Mouse (Mus musculus) gastrocnemius, adult 18-20 months (tissue): ENCODE data around the gene Rnf130. TPM values are rescaled to one million over a fixed set of nuclear protein-coding genes. Genes with fewer than 3 reads are reported as not detected.
A peak's percentile ranks its signal among the peaks of the same experiment; 100 is the strongest.
"Not testable (repeated sequence)": the region's sequence is repeated elsewhere in the genome, so short reads cannot be mapped to it uniquely, and the experiment has no call there.

Experiments
- DNase-seq: peaks from one replicate; pipeline ENCODE4 v3.0.0; 2021; ENCODE audit warnings: low spot score
- total RNA-seq, 2 experiments: library from RNA; stranded (reverse); gene quantifications; 2 replicates each; pipeline ENCODE4 v1.2.3; 2021

Rnf130 gene
- total RNA-seq, 2 experiments from 2014 or later = 47.8 to 53.2 TPM

DNA sequence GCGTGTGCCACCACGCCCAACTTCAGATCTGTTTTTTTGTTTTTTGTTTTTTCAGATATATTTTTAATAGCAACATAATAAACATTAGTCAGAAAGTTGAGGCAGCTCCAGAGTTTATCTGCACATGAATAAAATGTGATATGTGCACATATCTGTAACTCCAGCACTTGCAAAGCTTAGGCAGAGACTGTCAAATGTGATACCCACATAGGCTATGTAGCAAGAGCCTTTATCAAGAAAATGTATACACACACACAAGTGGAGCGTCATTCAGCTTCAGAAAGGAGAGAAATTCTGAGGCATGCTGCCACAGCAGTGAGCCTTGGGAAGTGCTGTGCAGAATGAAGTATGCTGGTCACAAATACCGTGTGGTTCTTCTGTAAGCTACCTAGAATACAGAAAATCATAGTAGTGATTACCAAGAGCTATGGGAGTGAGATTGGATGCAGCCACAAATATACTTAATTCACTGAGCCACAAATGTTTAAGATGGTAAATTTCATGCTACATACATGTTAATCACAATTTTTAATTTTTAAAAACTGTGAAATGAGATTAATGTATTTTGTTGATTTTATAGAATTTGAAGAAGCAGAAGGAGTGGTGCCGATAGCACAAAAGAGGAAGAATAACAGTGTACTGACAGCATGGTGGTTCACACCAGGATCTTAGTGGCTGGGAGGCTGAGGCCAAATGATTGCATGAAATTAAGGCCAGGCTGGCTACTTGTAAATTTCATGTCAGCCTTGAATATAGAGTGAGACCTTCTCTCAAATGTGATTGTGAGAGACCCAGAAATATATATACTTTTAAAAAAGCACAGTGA, 56.4 kb downstream of the Rnf130 start:
- no peak for DNase-seq

DNA sequence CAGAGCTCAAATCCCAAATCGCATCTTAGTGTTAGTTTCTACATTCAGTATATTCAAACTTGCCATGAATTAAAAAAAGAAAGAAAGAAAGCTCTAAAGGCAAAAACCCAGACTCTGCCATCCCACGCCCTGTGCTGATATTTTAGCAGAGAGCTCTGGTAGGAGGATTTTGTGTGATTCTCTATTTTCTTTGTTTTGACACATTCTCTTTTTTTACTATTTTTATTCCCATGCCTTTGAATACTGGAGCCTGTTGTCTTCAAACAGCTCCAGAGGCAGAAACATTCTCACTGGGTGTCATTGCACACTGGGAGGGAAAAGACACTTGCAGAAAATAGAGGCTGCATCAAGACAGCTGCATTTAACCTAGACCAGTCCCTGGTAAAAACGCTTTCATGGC, 61.1 kb downstream of the Rnf130 start:
- no peak for DNase-seq

DNA sequence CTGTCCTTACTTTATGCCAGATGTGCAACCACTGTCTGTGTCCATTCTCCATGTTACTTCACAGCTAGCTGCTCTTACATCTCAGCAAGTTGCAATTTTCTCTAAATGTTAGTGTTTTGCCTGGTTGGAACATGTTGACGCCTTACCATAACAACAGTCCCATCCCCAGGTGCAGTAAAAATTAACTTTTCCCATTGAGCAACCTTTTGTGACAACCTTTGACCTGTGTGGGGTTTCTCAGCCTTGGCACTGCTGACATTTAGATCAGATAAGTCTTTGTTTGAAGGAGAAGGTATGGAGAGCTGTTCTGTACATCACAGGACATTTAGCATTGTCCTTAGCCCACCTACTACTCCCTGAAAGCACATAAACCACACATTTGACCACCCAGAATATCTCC, 64.7 kb downstream of the Rnf130 start:
- no peak for DNase-seq

DNA sequence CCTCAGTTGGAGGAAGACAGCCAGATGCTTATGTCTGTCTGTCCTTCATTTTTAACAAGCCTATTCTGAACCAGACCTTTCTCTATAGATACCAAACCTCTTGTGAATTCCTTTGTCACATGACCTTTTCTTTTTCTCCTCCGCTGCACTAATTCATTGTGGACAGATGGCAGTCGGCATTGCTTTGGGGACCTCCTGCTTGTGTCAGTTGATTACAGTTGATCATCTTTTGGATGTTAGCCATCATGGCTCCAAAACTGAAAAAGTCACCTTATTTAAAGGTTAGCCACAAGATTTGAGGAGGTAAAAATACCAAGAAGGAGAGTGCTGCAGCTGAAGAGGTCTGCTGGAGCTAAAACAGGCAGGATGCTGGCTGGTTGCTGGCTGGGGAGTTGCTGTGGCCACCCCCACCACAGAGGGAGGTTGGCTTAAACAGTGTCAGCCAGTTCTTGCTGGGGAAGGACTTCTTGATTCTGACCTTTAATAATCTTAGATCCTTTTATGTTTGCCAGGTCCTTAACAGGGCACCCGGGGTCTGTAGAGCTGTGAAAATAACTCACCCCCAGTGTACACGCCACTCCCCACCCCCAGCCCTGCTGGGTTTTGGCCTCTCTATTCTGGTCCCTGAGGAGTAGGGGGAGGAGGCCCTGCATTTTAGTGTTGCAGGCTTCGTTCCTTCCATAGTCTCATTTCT, 66.0 kb downstream of the Rnf130 start:
- DNase-seq = no peak

DNA sequence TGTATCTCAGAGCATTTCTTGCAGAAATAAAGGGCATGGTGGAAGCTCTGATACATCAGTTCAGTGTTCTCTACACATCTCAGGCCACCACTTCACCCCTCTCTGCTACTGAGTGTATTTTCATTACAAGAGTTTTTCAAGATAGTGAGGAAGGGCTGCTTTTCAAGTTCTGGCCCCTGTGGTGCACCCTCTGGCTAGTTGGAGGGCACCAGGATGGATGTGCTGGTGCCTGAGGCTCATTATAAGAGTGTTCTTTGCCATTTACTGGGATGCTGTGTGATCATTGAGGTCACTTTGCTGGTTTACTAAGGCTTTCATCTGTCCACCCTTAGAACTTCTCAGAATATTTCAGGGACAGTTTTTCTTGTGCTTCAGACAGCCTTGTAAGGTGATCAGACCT, 66.5 kb downstream of the Rnf130 start:
- DNase-seq = no peak

DNA sequence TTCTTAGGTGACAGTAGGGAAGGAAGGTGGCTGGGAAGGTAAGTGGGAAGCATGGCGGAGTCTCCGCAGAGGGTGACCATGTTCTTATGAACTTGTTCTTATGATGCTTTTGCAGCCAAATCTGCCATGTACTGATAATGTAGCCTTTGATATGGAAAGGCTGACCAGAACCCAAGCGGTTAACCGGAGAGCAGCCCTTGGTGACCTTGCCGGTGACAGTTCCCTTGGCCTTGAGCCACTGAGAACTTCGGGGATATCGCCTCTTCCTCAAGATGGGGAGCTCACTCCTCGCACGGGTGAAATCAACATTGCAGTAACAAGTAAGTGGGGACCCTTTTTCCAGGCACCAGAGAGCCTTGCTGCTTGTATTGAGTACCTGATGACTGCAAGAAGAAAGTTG, 70.5 kb downstream of the Rnf130 start:
- DNase-seq = no peak

DNA sequence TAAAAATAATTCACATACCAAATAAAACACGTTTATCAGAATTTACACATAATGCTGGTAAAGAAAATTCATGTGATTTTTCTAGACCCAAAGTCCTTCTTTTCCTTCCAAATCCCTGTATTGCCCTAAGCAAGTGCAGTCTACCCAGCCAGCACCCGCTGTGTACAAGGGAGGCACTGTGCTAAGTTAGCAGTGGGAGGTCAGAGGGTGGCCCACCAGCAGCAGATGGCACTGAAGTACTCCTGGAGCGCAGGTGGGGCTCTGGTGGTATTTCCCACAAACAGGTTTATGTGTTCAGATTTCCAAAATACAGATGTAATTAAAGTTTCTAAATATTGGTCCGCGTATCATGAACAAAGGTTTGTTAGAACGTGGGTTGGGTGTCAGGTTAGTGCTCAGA, 71.9 kb downstream of the Rnf130 start:
- no peak for DNase-seq

DNA sequence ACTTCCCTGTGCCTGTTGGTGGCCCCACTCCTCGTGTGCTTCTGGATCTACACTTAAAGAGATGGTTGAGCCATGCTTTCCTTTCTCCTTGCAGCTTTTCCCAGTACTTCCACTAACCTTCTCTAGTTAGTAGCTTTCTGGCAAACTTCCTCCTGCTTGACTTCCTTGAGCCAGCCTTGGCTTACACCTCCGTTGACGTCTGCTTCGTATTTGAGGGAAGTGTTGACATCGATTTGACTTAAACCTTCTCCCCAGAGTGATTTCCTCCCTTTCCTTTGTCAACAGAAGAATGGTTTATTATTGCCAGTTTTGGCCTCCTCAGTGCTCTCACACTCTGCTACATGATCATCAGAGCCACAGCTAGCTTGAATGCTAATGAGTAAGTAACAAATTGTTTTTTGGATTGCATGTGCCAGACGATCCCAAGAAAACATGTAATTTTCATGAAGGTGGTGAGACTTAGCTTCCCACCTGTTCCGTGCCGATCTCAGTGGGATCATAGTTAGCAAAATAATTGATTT, 73.9 kb downstream of the Rnf130 start:
- peak; percentile 7 for DNase-seq

DNA sequence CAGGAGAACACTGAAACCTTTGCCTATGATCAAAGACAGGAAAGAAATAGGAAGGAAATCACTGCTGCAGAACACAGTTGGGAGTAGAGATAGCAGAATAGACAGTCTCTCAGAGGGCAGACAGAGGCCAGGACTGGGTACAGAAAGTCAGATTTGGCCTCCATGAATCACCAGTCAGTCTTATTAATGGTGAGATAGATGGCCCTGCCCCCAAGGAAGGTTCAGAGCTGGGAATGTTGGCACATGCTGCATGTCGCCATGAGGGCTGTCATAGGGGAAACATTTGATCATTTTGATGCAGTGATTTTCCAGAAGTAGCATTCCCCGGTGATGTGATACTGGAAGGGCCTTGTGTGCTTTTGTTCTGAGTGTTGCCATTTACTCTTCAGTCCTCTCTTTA, 74.5 kb downstream of the Rnf130 start:
- DNase-seq = no peak

DNA sequence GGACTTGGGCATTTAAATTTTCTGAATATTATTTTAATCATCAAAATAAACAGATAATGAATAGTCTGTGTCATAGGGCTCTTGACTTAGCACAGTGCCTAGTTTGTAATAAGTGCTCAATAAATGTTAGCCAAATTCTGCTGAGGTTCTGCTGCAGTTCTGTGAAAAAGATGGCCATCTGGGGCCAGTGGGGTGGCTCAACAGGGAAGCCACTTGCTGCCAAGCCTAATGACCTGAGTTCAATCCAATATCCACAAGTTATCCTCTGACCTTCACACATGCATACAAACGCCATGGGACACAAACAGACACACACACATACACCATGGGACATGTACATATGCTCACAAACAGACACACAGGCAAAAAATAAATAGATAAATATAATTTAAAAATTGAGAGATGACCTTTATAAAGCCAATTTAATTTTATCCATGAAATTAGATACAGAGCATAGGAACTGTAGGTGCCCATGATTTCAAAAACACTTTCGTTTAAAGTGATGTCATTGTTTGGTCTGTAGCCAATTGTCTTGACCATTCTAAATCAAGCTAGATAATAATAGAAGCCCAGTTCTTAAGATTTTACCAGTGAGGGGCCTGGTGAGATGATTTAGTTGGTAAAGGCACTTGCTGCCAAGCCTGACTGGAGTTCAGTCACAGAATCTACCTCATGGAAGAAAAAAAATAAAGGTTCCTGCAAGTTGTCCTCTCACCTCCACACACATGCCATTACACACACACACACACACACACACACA, 75.6 kb downstream of the Rnf130 start:
- DNase-seq = no peak

DNA sequence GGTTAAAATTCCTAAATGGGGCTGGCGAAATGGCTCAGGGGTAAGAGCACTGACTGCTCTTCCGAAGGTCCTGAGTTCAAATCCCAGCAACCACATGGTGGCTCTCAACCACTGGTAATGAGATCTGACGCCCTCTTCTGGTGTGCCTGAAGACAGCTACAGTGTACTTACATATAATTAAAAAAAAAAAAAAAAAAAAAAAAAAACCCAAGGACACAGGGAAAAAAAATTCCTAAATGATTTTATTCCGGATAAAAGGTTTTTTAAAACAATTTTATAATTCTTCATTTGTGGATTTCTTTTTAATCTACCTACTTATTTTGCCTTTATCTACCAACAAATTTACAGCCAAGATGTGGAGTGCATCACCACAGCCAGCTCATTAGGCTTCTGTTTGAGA, 76.8 kb downstream of the Rnf130 start:
- DNase-seq = not testable (repeated sequence)

DNA sequence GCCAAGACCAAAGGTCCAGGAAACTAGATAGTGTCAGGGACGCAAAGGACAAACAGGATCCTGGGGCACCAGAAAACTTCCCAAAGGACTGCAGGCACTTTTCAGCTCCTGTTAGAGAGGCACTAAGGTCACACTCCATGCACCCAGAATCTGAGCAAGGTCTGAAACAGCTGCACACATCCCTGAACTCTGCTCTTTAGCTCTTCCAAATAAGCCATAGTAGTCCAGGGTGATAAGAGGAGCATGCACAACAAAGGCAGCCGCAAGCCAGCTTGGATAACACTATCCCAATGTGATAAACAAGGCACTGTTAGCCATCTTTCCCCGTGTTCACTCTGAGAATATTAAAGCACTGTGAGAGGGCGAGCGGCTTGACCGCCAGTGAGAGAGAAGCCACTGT, 78.9 kb downstream of the Rnf130 start:
- no peak for DNase-seq

DNA sequence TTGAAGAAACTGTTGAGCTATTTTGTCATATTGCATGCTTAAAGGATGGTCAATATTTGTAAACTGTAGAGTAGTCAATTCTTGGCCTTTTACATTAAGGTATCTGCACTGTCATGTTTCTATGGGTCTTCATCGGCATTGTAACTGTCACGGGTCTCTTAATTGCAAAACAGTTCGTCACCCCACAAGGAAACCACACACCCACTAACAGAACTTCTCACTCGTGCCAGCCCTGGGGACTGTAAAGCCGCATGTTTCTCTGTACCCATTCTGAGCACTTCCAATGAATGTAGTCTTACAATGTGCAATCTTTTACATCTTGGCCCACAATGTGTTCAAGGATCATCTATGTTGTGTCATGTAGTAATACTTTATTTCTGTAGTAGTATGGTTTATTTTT, 80.1 kb downstream of the Rnf130 start:
- DNase-seq = no peak

DNA sequence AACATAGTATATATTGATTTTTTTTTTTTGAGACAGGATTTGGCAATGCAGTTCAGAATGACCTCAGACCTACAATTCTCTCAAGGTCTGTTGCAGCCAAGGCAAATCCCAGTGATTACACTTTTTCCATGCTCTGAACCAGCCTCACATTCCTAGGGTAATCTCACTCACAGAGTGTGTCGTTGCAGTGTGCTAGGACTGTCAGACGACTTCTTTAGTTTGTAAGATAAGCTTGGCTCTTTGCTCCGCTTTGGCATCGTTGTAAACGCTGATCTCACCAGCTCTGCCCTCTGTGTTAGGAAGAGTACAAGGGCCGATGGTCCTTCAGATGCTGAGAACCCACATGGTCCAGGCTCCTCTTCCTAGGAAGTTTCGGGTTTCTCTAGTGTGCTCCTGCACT, 80.9 kb downstream of the Rnf130 start:
- no peak for DNase-seq

DNA sequence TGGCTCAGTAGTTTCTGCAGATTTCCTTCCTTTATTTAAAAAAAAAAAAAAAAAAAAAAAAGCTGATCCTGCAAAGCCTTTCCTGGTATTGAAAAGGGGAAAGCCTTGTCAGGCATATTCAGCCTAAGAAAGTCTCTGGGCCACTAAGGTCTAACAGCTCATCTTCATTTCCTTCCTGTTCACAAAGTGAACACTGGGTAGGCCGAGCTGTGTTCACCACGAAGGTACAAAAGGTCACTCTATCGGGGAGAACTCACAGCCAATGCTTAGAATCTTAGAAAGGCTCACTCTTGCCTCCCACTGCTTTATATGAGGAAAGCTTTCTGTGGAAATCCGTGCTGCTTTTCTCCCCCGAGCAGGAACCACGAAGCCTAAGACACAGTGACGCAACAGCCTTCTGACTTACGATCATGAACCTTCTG, 83.7 kb downstream of the Rnf130 start:
- no peak for DNase-seq

DNA sequence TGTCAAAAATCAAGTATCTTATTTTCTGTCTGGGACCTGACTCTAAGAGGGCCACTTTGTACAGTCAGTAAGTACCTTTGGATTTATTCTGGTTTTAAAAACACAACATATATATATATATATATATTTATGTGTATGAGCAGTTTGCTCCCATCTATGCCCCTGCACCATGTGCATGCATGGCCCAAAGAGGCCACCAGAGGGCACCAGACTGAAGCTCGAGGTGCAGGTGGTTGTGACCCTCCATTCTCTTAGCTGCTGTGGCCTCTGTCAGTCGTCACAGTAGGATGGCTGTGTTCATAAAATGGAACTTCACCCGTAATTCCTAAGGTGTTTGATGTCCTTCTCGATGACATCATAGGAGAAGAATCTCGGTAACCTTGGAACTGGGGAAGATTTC, 89.2 kb downstream of the Rnf130 start:
- peak; percentile 71 for DNase-seq

DNA sequence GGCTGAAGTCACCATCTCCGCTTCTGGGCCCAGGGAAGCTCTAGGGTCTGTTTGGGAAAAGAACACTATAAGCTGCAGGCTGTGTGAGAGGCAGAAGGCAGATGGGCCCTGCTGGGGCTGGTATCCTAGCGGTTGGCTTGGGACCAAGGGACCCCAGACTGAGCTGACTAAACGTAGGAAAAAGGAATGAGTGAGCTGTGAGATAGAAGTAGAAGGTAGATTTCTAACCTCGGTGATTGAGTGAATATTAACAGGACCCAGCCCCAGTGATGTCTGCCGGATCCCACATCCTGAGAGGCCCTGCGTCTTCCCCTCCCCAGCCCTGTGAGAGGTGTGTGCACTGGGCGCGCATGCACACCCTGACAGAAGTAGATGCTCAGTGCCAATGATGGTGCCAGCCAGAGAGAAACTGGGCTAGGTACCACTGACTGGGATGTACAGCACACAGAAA, 97.5 kb downstream of the Rnf130 start:
- DNase-seq = no peak

DNA sequence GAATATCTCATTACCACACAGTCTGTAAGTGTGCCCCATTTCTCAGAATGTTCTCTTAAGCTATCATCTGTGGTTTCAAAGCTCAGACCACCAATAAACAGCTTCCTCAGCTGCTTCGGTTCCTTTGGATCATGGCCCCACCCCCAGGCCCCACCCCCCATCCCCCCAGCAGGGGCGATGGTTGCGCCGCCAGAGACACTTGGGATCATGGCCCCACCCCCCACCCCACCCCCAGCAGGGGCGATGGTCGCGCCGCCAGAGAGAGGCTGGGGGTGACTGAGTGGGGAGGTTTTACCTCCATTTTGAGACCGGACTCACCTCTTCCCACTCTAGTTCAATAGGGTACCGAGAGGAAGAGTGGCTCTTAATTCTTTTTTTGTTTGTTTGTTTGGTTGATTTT, 102.6 kb downstream of the Rnf130 start:
- no peak for DNase-seq

DNA sequence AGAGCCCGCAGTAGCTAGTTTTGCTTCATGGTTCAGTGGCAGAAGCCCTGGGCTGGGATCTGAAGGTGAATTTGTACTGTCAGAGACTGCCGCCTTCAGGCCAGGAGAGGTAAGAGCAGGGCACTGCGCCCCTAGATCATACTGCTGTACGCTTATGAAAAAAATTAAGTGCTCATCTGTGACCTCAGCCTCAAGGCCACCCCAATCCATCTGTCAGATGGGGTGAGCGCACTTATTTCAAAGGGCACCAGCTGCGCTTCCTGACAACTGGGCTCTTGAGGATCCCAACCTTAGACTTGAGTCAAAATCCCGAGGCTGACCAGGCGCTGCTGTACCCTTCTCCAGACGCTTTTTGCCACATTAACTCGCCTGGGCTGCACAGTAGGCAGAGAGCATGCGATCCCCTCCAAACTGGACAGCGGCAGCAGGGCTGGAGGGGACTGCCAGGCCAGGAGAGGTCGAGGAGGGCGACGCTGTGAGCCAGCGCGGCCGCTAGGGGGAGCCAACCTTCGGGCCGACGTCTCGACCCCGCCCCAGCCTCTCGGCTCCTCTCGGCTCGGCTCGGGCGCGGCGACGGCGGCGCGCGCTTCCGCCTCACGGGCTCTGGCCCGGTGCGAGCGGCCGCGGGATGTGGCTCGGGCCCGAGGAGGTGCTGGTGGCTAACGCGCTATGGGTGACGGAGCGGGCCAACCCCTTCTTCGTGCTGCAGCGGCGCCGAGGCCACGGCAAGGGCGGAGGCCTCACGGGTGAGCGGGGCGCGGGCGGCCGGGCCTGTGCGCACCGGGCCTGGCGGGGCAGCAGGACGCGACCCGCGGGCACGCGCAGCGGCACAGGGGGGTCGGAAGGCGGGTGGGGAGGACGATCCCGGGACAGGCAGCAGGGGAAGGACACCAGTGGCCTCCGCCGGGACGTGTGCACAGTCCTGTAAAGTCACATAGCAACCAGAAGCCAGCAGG, 105.9 kb downstream of the Rnf130 start, which contains the start of gene Tbc1d9b:
Gene Tbc1d9b, plus strand, starts transcription at position 586 of the 956 bp plus-strand sequence.
- DNase-seq = peak; percentile 90

DNA sequence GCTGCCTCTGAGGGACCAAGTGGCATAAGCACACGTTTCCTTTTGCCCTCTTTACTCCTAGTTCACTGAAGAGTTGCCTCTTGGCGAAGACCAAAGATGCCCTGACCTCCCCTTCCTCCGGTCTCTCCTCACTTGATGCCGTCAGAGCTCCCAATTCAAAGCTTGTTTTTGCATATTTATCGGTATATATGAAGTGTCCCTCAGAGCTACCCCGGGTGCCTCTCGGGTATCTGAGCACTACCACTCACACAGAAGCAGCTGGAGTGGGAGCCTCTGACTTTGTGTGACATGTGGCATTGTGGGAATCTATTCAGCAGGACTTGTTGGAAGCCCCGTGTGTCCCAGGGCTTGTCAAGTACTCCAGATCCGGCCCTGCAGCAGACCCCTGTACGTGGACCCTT, 106.7 kb downstream of the Rnf130 start:
- DNase-seq = no peak

DNA sequence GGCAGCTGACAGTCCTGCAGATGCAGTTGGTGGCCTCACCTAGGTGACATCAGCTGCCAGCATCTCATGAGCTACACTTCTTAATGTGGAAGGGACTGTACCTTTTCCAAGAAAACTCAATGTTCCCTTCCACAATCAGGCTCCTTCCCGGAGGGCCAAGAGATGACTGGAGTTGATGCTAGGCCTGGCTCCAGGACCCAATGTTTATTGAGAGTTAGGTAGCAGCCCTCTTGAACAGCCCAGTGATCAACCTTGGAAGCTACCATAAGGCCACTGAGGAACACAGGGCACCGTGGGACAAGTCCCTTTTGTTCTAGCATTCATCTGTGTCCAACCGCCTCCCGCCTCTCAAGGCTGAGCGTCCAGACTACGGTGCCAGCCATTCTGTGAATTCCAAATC, 107.1 kb downstream of the Rnf130 start:
- no peak for DNase-seq
